Mouse (Mus musculus) E14TG2a.4 (cell line): Measurements from ENCODE around the gene Eef1b2.

ENCODE experiments used
- CTCF ChIP-seq: conservative IDR thresholded peaks from 2 replicates; pipeline ENCODE4 v1.5.1; 2014; ENCODE audit warnings: low read length
- NANOG ChIP-seq: IDR thresholded peaks from 2 replicates; pipeline ENCODE4 v1.6.1; 2014; ENCODE audit warnings: borderline replicate concordance, low read length, mixed read lengths
- POU5F1 ChIP-seq: IDR thresholded peaks from 2 replicates; pipeline ENCODE4 v1.6.1; 2014; ENCODE audit warnings: low read length, borderline replicate concordance

GRCm38 (mm10) chr1:63190851-63191250 lies 14.2 kb downstream of the Eef1b2 start:
- TF ChIP-seq CTCF (no peak), POU5F1 (no peak), NANOG (no peak)
